Mouse (Mus musculus) brain, embryonic 14.5 days (tissue): ENCODE measurements around the gene Smarcal1.

Source experiments
- CTCF ChIP-seq: fragments of 200-500 bp; IDR thresholded peaks from 2 replicates; pipeline ENCODE4 v1.5.1; 2012; ENCODE audit warnings: inconsistent platforms, mild to moderate bottlenecking, moderate library complexity, borderline replicate concordance; ENCODE audit not compliant: insufficient read depth, insufficient read length; ENCODE audit errors: extremely low read depth
- POLR2A ChIP-seq: fragments of 200-500 bp; IDR thresholded peaks from 2 replicates; pipeline ENCODE4 v1.6.1; 2012; ENCODE audit warnings: mild to moderate bottlenecking, inconsistent platforms, borderline replicate concordance; ENCODE audit not compliant: poor library complexity, insufficient read depth, insufficient read length, severe bottlenecking; ENCODE audit errors: extremely low read depth

GRCm38 (mm10) chr1:72568725-72569124, 14.3 kb upstream of the Smarcal1 start:
- TF ChIP-seq CTCF, result no peak
- TF ChIP-seq POLR2A, result no peak
